Mouse (Mus musculus) lung, adult 18-20 months (tissue): ENCODE measurements around the gene Rbms3.

Source experiments
- DNase-seq, 2 experiments: peaks; one replicate each; pipeline ENCODE4 v3.0.0; 2022; ENCODE audit warnings: mixed read lengths in 2 of 2

Gene Rbms3

GRCm38 (mm10) chr9:117091253-117092176 lies 538.2 kb downstream of the Rbms3 start:
- DNase-seq: no peak

DNA sequence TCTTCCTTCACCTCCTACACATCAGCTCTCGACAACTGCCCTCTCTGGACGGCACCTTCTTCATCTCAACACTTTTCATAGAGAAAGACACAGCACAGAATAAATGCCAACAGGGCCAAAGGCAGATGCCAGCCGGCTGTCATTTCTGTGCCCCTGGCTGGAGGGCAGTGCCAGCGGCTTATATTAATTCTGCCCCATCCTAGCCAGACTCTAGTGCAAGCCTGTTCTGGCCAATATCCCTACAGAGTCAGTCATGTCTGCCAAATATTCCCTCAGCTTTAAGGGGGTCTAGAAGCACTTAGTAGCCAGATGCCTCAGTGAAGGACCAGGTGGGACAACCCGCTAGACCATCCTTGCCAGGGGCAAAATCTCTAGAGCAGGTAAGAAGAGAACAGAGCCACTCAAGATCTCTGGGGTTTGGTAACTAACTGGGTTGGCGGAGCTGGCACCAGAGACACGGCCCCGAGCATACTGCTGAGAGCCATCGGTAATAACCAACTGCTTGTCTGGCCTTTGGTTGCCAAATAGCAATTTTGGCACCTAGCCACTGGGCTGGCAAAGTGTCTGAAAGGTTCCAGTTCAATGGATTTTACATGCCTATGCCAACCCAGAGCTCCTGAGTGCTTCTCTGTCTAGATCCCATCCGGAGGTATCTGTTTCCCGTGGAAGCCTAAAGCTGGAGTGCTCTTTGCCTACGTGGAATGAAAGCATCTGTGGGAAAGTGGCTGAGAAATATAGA lies 540.1 kb downstream of the Rbms3 start:
- peak; percentile 17 to 39 for DNase-seq

DNA sequence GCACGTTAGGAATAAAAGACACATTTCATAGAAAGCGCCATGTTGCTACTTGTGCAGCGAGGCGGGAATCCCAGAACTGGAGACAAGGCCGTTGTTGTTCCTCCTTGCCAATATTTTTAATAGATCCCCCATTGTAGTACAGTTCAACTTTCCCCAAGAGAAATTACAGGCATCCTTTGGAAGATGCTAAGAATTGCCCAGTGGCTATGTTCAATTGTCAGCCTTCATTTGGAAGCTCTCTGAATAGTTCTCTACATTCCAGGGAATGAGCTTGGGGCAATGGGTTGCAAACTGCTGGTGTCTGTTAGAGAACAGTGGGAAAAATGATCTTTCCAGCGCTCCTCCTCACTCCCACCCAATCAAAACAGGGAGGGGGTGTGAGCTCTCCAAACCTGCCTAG lies 541.4 kb downstream of the Rbms3 start:
- no peak for DNase-seq

DNA sequence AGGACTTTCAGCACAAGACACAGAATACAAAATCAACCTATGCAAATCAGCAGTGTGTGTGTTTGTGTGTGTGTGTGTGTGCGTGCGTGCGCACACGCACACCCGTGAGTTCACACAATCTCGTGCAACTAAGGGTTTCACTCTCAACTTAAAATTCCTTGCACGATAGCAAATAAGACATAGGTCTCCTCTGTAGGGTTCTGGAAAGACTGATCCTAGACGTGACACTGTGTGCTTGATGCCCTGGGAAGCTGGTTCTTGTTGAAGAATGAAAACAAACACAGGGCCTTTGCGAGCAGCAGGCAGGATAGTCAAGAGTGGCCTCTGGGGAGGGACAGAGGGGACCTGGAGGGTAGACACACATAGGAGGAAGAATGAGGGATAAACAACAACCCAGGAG lies 544.0 kb downstream of the Rbms3 start:
- DNase-seq: no peak

GRCm38 (mm10) chr9:117084471-117084870 lies 545.2 kb downstream of the Rbms3 start:
- no peak for DNase-seq

DNA sequence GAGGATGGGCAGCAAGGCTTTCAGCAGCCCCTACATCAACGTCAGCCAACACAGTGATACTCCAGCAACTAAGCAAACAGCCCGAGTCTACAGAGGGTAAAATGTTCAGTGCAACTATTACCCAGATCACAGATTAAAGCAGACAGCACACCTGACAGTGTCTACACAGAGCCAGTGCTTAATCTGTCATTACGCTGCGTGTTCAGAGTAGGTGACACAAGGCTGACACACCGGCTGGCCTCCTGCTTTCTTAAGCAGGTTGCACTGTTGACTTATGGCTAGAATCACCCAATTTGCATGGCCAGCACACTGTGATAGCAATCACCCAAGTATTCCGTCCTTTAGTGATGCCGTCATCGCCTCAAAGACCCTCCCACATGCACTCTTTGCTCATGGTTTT lies 550.2 kb downstream of the Rbms3 start:
- no peak for DNase-seq

- no peak for DNase-seq
These were observed 552.2 kb downstream of the Rbms3 start for GRCm38 (mm10) chr9:117077548-117077947.

GRCm38 (mm10) chr9:117076785-117077184 lies 552.9 kb downstream of the Rbms3 start:
- peak in 1 of 2 experiments; percentile 16 for DNase-seq

DNA sequence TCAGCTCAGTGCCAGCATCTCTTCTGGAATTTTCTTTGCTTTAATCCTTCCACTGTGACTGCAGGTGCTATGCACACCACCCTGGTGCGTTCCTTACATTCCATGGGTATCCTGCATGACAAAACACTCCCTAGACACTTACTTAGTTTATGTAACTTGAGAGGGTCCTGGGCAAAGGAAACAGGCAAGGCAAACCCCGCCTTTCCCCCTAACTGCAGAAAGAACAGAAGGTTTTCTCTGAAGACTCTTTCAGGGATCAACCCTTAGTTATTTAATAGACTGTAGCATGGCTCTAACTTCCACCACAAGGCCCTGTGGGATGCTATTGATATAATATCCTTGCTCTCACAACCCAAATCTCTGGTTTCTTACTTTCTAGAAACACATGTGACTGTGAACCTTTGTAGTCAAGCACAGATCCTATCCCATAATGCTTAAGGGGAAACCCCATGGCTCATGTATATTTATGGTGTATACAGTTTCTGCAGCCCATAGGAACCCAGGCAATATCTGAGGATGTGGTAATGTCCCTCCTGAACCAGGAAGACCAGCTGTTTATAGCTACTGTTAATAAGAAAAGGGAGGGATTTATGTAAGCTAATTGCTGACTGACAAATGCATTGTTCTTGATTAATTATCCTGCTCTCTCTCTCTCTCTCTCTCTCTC lies 557.1 kb downstream of the Rbms3 start:
- peak; percentile 29 to 57 for DNase-seq

DNA sequence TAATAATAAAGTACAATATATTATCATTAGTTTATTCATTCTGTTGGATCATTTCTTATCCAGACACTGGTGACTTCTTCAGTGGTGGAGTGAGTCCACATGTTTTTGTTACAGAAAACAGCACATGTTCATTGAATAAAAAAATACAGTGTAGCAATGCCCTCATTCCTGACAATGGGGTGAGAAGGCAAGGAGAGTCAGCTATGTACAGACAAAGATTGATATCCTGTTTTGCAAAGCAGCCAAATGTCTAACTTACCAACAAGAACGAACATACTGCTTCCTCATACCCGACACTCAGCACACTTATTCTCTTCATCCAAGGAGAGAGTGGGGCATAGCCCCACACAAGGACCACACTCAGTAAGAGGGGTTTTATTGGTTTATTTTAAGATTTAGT lies 559.1 kb downstream of the Rbms3 start:
- no peak for DNase-seq

DNA sequence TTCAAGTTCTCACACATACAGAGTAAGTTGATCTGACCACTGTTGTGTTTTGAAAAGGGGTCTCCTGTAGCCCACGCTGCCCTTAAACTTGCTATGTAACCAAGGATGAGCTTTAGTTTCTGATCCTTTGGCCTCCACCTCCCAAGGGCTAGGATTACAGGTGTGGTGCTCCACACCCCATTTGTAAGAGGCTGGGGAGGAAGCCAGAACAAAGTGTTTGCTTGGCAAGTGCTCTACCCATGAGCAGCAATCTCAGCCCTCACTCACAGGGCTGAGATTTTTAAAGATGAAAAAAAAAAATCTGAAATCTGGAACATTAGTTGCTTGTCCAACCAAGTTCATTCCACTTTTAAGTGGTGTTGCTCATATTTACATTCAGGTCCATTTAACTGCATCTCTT lies 560.5 kb downstream of the Rbms3 start:
- peak; percentile 73 to 82 for DNase-seq

DNA sequence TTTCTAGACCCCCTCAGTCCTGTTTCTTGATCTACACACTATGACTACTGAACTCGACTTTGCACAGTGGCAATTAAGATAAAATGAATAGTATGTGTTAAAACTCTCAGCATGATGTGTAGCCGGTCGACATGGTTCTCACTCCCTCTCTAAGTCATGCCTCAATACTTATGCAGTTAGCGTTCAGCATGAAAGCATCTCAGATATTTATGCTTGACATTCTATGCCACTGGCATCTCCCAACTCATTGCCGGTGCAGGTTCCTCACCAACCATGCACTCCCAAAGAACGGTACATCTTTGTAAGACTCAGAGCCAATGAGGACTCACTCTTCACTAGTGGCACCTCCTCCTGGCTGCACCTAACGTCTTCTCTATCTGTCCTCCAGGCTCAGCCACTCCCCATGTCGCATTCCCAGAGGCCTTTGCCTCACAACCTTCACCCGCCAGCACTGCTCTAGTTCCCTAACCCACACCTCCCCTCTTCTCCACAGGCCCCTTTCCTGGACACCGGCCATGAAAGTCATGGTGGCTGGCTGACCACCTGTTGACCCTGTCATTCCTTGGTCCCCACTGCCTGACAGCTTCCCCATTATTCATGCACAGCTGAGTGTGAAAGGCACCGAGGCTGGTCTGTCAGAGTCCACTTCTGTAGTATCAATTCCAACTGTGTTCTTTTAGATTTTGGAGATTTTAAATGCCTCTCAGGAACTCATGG lies 561.9 kb downstream of the Rbms3 start:
- peak in 1 of 2 experiments; percentile 12 for DNase-seq

DNA sequence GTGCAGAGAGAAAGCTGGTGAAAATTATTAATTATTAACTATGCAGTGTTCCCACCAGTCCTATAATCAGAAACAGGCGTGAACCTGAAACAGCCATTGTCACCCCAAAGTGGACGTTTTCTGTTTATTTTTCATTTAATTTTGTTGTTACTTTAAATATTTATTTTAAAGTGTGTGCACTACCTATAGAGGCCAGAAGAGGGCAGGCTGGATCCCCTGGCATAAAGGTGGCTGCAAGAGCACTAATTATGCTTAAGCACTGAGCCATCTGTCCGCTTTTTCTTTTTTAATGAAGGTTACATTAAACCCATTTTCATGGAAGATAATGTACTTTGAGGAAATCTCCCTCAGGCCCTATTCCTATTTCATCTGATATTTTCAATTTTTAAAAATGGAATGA lies 563.2 kb downstream of the Rbms3 start:
- no peak for DNase-seq

DNA sequence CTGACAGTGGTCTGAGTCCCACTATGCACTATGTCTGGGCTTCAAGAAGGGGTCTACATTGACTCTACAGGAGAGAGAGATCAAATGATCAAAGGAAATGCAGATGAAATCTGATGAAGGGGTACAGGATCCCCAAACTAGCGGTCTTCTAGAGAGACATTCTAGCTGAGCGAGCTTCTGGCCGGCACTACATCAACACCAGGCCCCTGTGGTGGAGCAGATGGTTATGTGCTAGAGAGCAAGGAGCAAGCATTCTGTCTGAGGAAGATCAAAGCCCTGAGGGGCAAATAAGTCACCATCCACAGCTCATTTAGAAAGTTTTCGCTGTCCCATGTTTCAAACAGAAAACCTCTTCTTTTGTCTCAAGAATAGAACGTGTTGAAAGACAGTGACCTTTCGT lies 564.1 kb downstream of the Rbms3 start:
- DNase-seq: no peak

GRCm38 (mm10) chr9:117059586-117059985 lies 570.1 kb downstream of the Rbms3 start:
- no peak for DNase-seq

DNA sequence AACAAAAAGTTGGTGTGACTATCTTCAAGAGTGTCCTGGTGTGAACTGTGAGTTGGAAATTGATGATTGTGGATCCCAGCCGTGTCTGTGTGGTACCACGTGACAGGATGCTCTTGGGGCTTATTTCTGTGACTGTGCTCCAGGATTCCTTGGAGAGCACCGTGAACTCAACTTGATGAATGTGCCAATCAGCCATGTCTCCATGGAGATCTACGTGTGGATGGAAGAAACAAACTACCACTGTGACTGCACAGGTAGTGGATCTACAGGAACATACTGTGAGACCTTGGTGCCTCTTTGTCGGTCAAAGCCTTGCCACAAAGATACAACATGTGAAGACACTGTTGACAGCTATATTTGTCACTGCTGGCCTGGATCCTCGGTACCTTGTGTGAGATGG lies 570.6 kb downstream of the Rbms3 start:
- DNase-seq: no peak

- DNase-seq: no peak
These were observed 577.8 kb downstream of the Rbms3 start for GRCm38 (mm10) chr9:117051935-117052334.

DNA sequence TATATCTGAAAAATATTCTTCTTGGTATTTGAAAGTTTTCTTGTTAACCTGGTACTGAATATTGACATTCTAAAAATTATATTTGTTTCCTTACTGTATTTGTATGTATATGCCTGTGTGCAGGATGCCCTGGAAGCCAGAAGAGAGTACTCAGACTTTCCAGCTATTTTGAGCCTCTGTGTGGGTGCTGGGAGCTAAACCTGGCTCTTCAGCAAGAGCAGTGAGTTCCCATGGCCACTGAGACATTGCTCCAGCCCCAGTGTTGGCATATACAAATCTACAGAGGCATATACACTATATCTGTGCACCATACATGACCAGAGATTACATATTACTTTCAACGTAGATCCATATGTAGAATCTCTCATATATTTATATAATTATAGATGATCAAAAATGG lies 581.1 kb downstream of the Rbms3 start:
- DNase-seq: no peak

DNA sequence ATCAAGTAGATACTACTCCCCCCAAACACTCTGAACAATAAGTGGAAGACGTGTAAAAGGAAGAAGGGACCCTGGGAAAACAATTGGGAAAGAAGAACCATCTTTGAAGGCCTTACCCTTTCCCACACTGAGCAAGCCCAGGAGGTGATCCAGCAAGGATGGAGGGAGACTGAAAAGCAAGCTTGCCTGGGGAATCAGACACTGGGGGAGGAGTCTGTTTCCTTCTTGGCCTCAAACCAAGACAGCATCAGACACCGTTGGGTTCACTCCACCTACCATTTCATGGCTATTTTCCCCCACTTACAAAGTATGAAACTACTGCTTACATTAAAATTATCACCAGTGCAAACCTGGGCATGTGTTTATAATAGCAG lies 587.7 kb downstream of the Rbms3 start:
- DNase-seq: no peak

DNA sequence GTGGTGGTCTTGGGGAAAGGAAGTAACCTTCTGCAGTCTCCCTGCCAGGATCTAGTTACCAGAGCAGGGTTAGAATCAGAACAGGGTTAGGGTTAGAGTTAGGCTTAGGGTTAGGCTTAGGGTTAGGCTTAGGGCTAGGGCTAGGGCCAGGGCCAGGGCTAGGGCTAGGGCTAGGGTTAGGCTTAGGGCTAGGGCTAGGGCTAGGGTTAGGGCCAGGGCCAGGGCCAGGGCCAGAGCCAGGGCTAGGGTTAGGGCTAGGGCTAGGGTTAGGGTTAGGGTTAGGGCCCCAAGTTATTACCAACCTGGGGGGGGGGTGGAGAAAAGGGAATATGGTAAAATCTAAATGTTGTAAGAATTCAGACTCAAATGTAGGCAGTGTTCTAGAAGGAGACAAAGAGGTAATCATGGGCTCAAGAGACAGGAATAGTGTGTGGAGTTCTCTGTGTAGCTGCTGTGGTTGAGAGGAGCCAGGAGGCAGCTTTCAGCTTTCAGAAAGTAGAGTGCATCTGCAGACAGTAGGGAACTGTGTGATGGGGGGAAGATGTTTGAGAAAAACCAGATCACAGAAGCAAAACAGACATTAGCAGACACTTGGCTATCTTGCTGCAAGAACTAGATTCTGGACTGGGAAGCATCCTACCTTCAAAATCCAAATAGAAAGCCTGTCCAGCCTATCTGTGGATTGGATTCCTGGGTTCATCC lies 588.3 kb downstream of the Rbms3 start:
- DNase-seq: no peak

- DNase-seq: peak; percentile 49 to 68
These were observed 589.7 kb downstream of the Rbms3 start for GRCm38 (mm10) chr9:117039941-117040453.

- DNase-seq: no peak
These were observed 597.0 kb downstream of the Rbms3 start for GRCm38 (mm10) chr9:117032690-117033089.
